Mouse (Mus musculus): Measurements from ENCODE around the gene Aqp2.

Aqp2 gene

GRCm38 (mm10) chr15:99618595-99618994 is 39.7 kb downstream of the Aqp2 start:
- no peak for DNase-seq (ENCODE audit: low spot score in 2 of 2)

DNA sequence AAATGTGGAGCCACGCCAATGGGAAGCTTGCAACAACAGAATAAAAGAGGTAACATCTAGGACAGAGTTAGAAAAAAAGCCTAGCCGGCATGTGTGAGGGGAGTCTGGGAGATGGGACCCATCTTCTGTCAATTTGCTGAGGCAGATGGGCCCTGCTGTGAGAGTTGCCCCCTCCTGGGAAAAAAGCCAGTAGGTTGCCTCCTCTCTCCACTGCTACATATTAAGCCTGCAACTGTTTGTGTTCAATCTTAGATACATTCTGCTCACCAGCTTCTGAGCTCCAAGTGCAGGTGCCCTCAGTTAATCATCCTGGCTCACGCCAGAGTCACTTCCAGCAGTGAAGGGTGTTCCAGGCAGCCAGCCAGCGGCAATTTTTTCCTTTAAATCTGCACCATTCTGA is 41.0 kb downstream of the Aqp2 start:
- DNase-seq (ENCODE audit: low spot score in 2 of 2), result no peak

GRCm38 (mm10) chr15:99622063-99622462 is 43.2 kb downstream of the Aqp2 start:
- no peak for DNase-seq (ENCODE audit: low spot score in 2 of 2)

DNA sequence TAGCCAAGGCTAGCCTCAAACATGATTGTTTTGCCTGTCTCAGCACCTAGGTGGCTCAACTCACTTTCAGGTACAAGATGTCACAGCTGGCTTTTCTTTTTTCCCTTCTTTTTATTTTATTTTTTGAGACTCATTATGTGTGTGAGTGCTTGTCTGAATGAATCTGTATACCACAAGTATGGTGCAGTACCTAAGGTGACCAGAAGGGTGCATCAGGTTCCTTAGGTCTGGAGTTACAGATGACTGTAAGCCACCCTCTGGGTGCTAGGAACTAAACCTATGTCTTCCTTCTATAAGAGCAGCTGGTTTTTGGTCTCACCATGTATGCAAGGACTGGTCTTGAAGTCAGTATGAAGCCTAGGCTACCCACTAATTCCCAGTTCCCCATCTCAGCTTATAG is 52.8 kb downstream of the Aqp2 start:
- DNase-seq (ENCODE audit: low spot score in 2 of 2), result no peak
